Mouse (Mus musculus) right cerebral cortex, adult 18-20 months (tissue): Measurements from ENCODE around the gene Obsl1.

Source experiments
- DNase-seq: peaks from one replicate; pipeline ENCODE4 v3.0.0; 2022; ENCODE audit warnings: mixed read lengths

The Obsl1 gene

DNA sequence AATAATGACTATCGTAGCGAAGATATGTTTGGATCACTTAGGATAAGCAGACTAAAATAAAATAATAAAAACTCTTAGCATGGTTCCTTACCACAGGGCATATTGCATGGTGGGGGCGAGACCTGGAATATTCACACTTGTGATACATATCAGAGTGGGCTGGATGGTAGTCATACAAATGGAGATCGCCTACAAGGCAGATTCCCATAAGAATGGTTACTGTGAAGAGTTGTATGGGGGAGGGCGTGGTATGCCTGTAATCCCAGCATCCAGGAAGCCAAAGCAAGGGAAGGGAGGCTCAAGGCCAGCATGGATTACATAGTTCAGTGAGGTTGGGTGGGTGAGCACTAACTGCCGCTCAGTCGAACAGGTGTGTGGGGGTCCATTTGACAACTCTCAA lies 25.5 kb downstream of the Obsl1 start:
- DNase-seq: no peak

DNA sequence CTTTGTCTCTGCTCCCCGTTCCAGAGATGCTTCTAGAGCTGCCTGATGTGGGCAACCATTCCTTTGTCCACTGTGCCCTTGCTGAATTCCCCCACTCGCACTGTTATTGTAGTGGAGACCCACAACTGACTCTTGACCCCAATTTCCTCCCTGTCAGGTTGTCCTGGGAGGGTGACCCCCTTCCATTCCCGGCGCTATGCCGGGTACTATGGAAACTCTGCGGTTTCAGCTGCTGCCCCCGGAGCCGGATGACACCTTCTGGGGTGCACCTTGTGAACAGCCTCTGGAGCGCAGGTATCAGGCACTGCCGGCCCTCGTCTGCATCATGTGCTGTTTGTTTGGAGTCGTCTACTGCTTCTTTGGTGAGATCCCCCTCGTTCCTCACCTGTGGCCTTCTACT lies 26.2 kb downstream of the Obsl1 start:
- no peak for DNase-seq

DNA sequence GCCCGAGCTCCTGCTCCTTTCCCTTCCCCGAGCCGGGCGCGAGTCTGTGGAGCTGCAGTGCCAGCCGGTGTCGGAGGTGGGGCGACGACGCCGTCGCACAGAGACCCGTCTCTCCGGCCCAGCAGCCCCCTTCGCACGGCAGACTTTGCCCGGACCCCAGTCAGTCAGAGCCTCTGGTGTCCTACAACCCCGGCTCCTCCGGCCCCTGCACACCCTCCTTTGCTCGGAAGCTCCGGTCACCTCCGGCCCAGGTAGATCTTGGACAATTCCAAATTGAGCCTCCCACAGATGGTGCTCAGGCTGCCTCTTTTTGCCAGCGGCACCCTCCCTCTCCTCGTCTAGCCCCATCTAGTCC lies 26.6 kb downstream of the Obsl1 start:
- DNase-seq: no peak

DNA sequence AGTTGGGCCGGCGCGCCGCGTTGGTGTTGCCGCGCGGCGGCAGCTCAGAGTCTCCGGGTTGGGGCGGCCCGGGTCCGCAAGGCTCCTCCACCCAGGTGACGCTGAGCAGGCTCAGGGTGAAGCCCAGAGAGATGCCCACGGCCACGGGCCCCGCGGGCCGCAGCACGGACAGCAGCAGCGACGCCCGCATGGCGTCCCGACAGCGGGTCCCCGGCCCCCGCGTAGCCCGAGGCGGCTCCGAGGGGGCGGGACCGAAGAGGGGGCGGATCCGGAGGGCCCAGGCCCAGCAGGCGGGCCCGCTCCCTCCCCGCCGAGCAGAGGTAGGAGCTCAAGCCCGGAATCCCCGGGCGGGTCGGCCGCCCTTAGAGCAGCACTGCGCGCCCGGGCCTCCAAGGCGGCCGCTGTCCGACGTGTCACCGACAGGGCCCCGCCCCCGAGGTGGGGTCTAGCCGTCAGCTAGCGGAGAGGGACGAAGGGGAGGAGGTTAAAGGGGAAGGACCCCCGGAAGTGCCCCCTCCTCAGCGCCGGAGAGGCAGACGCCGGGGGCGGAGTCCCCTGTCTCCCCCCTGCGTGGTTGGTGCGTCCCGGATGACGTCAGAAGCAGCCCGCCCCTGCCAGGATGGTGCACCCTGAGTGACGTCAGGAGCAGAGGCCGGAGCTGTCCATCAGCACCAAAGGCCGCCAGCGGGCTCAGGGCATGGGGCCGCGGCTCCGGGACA lies 27.2 kb downstream of the Obsl1 start, which contains the start of the genes Chpf and Tmem198:
TSS of gene Chpf (minus strand) at position 392 of the 719 bp plus-strand sequence.
TSS of gene Tmem198 (plus strand) at position 617 of the 719 bp plus-strand sequence.
- DNase-seq: peak; percentile 98

DNA sequence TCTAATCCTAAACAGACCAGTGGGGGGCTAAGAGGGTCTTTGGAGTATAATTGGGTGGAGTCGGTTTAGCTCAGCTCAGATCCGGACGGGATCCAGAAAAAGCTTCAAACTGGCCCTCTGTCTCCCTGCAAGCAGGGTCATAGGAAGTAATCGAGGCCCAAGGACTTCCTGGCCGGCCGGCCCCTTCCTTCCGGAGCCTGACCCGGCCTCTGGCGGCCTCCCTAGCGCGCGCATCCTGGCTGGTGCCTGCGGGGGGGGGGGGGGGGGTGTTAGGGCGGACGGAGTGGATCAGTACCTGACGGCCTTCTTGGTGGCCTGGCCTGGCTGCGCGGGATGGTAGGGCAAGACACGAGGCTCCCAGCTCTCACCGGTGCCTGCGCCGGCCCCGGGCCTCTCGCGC lies 27.8 kb downstream of the Obsl1 start:
- no peak for DNase-seq

DNA sequence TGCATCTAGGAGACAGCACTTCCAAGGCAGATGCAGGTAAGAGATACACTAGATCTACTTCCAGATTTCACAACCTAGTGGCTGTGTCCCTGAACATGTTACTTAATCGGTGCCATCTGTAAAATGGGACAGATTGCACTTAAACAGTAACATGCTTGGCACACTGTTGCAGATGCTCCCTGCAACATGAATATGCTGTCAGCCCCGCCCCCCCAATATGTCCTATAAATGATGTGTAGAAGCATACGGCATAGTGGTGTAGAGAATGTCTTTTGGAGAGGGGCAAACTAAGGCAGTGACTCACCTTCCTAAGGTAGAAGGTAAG lies 28.3 kb downstream of the Obsl1 start:
- DNase-seq: no peak

DNA sequence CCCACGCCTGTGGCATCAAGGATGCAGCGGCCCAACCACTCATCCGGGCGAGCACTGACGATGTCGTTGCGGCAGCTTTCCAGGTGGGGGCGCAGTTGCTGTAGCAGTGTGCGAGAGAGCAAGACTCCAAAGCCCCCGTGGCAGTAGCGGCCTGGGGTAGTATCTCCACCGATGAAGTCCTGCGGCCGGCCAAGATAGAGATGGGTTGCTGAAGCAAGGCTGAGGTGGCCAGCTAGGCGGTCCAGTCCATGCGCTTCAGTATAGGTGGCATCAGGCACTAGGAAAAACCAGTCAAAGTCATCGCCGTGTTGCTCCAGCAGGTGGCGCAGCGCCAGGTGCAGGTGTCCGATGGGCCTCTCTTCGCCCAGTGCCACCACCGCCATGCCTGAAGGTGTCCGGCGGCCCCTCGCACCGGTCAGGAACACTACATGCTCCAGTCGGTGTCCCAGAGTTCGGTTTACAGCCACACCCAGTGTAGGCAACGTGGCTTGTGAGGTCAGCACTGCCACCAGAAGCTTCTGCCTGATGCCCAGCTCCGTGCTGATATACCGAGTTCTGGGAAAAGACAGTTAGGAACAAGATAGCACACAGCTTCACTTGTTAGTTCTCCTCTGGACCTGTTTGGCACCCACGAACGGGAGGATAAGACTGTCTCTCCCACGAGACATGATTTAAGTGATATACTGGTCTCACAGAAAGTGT lies 28.8 kb downstream of the Obsl1 start:
- peak; percentile 85 for DNase-seq

DNA sequence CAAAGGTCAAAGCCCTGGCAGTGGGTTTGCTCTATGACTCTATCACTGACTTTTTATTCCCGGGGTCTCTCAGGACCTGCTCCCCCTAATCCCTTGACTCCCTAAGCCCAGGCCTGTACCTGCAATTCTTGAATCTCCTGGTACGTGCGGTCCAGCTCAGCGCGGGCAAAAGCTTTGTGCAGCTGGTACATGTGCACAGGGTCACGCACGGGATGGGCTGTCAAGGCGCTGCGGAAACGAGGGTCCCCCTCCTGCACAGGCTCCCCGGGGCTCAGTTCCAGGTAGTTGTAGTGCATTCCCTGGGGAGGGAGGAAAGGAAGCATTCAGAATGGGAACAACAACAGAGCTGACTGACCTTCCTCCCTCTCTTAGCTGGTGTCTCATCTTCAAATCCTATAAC lies 29.8 kb downstream of the Obsl1 start:
- DNase-seq: no peak

DNA sequence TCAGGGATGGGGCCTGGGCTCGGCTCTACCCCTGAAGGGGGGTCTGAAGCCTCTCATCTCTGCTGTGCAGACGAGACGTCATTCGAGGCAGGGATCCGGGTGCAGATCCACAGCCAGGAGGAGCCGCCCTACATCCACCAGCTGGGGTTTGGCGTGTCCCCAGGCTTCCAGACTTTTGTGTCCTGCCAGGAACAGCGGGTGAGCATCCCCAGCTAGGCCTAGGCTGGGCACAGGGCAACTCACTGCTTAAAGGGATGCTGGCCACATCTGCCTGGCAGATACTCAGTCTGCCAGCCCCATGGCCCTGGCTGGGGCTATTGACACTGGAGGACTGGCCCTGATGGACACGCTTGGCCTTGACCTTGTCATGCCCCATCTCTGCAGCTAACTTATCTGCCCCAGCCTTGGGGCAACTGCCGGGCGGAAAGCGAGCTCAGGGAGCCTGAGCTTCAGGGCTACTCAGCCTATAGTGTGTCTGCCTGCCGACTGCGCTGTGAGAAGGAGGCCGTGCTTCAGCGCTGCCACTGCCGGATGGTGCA lies 36.9 kb downstream of the Obsl1 start:
- no peak for DNase-seq

DNA sequence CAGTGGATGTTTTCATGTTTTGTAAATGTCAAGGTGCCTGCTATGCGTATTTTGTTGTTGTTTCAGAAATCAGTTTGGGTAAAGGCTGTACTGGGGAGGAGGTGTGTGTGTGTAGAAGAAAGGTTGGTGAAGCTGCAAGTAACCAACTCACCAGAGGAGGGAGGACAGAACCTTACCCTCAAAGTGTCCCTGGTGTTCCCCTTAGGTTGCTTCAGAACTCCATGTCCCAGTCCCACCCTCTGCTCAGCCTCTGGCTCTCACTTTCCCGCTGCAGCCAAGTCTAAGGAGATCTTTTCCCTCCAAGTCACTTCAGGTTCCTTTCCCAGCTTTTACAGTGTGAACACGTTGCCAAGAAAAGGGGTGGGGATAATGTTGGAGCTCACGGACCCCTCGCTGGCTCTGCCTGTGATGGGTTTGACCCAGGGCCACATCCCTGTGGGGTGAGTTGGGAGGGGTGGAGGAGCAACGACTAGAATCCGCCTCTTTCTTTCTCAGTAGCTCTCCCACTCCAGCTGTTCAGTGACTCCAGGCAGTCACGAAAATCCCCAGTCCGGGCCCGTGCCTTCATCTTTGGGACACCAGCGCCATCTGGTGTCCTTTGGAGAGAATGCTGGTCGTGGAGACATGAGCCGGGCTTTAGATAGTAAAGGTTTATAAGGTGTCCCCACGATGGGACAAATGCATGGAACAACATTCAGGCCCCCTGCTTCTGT lies 38.9 kb downstream of the Obsl1 start:
- peak; percentile 75 for DNase-seq

DNA sequence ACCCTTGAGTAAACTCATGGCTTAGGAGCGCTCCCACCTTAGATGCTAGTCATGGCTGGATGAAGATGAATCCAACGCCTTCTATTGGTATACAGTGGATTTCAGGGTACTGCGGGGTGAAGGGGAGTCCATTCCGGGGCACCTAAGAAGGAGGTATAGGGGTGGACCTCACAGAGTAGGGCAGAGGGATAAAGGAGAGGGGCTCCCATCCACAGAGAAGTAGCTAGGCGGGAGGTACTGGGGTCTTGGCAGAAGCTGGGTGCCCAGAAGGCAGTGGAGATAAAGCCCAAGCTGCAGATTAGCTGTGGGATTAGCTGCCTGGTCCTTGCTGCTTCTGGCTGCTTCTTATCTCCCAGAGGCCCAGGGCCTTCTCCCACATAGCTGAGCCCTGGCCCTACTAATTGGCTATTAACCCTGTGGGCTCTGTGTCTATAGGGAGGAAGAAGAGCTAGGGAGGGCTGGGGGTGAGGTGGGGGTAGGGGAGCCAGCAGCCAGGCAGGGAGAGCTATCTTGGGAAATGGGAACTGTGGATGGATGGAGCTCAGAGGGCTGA lies 42.5 kb downstream of the Obsl1 start:
- DNase-seq: no peak

DNA sequence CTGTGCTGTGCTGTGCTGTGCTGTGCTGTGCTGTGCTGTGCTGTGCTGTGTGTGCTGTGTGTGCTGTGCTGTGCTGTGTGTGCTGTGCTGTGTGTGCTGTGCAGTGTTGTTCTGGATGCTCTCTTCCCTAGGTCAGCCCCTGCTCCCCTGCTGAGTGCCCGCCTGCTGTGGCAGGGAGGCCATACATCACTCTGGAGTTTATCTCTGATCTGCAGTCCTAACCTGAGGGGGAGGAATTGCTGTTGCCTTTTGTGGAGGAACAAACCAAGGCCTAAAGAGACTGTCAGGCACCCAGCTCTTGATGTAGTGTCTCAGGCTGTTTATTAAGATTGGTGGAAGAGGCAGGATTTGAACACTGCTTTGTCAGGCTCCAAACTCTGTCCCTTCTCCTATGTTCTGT lies 43.6 kb downstream of the Obsl1 start:
- no peak for DNase-seq

DNA sequence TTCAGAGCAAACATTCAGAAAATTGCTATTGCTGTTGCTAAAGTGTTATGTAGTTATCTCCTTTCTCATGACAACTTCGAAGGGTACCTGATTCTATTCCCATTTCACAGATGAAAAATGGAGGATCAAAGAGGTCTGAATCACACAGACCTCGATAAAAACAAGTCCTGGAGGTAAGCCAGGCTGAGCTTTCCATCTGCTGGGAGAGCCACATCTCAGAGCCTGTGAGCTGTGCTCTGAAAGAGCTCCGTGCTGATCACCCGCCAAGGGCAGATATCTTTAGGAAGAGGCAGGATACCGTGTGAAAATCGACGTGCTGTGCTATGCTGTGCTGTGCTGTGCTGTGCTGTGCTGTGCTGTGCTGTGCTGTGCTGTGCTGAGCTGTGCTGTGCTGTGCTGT lies 46.0 kb downstream of the Obsl1 start:
- DNase-seq: no peak

DNA sequence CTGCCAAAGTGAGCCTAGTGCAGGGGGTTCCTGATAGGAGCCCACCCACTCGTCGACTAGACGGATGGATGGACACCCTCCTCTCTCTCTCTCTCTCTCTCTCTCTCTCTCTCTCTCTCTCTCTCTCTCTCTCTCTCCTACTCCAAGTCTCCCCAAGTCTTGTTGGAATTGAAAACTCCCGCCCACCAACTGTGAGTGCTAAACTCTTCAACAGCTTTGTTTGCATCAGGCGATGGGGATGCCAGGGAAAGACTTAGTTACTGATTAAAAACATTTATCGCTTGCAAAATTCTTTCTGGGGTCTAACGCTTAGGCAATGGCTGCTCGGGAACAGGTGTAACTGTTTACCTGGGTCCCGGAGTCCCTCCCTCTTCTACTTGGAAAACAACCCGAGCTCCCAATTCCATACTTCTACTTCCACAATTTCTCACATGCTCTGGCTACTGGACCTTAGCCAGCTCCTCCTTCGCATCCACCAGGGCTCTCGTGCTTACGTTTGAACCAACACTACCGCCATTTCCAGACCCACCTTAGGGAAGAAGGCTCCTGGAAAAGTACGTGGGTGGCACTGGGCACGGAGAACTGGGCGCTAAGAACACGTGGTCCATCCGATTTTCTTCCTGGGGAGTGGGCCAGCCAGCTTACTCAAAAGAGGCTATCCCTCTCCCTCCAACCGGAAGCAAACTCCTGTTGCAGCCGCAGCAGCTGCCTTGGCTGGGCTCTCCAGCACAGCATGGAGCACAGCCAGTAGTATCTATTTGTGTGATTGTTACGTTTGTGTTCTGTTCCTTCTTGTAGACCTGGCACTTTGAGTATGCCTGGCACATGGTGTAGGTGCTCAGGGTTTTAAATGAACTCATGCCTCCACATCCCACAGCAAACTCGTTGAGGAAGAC lies 47.2 kb downstream of the Obsl1 start:
- peak; percentile 72 for DNase-seq

DNA sequence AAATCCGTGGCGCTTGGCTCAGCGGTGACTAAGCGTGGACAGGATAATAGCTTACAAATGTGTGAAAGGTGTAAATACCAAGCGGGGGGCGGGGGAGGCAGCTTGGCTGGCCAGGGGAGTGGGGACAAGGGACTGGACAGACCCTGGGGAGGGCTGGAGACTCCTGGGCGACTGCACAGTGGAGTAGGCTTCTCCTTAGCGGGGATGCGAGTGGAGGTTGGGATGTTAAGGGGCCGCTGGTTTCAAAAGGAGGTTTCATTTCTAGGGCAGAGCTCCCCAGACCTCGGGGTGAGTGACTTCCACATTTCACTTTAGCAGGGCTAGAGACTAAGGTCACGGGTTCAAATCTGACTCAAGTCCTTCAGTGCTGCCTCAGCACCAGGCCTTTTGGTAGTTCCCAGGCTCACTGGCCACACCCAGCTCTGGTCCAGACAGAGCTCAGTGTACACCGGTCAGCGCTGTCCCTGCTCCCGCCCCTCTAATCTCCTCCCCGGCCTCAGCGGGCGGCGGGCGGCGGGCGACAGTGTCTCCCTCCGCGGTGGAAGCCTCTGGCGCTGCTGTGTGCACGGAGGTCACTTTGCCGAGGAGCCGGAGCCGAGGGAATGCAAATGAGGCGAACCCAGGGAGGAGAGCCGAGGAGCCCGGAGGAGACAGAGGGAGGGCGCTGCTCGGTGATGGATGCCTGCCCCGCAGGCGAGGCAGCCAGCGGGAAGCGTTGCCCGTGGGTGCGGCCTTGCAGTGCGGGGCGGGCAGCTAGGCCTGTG lies 48.0 kb downstream of the Obsl1 start:
- peak; percentile 74 for DNase-seq

DNA sequence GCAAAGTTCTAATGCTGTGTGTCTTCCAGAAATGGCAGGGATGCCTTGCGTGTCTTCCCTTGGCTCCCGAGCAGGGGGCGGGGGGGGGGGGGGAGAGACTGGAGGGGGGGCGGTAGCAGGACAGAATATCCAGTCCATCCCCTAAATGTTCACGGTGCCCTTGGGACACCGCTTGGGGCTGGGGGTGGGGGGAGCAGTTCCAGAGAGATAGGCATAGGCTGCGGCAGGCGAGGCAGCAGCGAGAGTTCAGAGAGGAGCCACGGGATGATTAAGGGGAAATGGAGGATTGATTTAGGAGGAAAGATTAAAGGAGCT lies 48.6 kb downstream of the Obsl1 start:
- DNase-seq: no peak

DNA sequence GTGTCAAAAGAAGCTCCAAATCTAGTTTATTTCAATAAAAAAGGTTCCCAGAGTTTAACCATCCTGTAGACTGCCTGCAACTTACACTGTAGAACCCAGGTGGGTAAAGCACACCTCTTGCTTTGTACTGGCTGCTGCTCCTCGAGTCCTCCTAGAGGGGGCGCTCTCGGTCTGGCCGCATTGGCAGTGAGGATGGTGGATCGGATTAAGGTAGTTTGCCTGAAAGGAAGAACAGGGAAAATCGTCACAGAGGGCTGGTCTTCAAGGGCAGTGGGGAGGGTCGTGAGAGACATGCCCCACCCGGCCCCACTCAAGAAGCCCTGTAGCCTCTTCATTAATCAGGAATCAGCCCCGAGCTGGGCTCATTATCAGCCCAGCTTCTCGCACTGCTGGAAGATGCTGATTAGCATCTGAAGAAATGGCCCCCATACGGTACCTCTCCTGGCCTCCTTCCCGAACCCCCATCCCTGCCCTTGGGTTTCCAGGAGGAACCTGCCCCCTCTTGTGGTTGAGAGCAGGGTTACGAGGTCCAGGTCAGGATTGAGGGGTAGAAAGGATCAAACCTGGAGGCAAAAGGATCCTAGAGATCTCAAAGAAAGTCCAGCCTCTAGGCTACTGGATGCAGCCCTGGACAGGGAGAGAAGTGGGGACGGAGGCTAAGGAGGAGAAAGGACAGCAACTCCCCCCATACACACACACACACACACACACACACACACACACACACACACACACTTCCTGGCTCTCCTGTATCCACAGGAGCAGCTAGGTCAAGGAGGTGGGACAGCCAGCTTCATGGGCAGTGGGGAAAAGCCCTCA lies 49.3 kb downstream of the Obsl1 start:
- DNase-seq: no peak

DNA sequence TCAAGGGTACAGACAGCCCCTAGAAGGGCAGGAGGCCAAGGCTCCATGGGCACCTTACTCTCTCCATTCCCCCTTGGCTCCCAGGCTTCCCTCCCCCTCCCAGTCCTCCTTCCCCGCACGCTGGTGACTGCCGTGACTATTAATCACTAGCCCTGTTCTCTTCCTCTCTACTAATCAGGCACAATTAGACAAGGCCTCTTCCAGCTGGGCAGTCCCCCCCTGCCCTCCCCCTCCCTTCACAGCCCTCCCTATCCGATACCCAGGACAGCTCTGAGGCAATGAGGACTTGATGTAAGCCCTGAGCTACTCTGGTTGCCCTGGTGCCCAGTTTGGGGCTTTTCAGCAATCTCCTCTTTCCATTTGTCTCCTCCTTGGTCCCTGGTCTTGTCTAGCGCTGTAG lies 50.3 kb downstream of the Obsl1 start:
- DNase-seq: no peak

DNA sequence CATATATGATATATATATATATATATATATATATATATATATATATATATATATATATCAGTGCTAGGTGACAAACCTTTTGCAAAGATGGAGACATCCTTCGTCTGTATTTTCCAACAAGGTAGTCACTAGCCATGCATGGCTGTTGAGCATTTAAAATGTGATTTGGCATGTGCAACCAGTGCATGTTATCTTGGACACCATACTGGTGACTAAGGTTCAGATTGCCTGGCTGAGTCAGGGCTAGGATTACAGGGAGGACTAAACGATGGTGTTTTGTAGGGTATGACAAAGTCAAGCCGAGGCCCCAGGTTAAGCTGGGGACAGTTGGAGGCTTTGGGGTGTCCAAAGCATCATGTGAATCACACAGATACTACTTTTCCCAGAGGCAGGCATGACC lies 50.8 kb downstream of the Obsl1 start:
- no peak for DNase-seq

DNA sequence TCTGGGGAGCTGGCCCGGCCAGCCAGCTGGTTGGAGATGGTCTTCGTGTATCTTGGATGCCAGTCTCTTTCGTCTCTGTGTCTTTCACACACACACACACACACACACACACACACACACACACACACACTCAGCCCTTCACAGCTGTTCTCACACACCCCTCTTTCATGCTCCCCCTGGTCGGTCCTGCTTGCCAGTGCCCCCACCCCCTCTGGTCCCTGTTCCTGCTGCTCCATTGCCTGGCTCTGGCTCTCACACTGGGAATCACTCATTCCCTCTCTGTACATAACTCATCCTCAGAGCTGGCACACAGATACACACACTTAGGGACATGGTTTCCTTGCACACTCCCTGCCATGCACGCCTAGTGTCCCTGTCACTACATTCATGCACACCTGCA lies 54.4 kb downstream of the Obsl1 start:
- no peak for DNase-seq
